Mouse (Mus musculus) megakaryocyte, embryonic 14.5 days (primary cell): ENCODE measurements at regions not wholly inside any gene's neighbourhood (a gene's known extent, or its start where the extent isn't known, plus 50 kb on each side); places are given as distances from the start of the nearest gene placed in this dataset.

Experiments
- FLI1 ChIP-seq: IDR thresholded peaks from 2 replicates; pipeline ENCODE4 v1.6.1; 2012; ENCODE audit warnings: low read length, inconsistent platforms, mixed read lengths
- GATA1 ChIP-seq: IDR thresholded peaks from 3 replicates; pipeline ENCODE4 v1.6.1; 2012; ENCODE audit warnings: mixed read lengths, low read length, inconsistent platforms, borderline replicate concordance

DNA sequence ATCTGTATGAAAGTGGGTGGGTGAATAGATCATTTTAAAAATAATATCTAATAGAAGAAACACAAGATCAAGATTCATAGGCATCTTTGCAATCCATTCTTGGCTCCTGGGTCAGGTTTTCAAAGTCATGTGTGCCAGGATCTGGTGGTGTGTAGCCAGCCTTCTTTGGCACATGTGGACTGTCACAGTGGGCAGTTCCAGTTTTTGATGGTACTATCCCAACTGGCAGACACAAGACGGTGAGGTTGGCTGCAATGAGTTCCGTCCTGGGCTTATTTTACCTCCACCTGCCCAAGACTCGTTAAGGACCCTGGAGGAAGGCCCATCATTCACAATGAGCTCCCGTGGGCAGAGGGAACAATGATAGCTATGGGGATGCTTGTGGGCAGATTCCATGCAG, 435.1 kb upstream of the Nrp1 start:
- TF ChIP-seq GATA1, result no peak
- no peak for TF ChIP-seq FLI1
